Mouse (Mus musculus): ENCODE measurements at regions not wholly inside any gene's neighbourhood (a gene's known extent, or its start where the extent isn't known, plus 50 kb on each side); places are given as distances from the start of the nearest gene placed in this dataset.

GRCm38 (mm10) chrX:11961350-11961749, 198.8 kb downstream of the Bcor start:
- no peak for TF ChIP-seq CTCF (IDR thresholded peaks at IDR 0.05; ENCODE audit: low read depth, low read length)
- TF ChIP-seq POLR2A (IDR thresholded peaks at IDR 0.05; ENCODE audit: extremely low read depth, insufficient read depth, low read length), result no peak
